Mouse (Mus musculus): ENCODE results near the gene Cfap44.

- TF ChIP-seq POLR2A (IDR thresholded peaks at IDR 0.05; ENCODE audit: insufficient read length, low read depth): no peak
- TF ChIP-seq MAX (IDR thresholded peaks at IDR 0.05; ENCODE audit: low read depth): no peak
- TF ChIP-seq MYOG (IDR thresholded peaks at IDR 0.05; ENCODE audit: control insufficient read depth in 1 of 3, insufficient read depth in 1 of 3, insufficient read length in 2 of 3, low read depth in 2 of 3): no peak
- TF ChIP-seq MYOD1 (IDR thresholded peaks at IDR 0.05; ENCODE audit: control insufficient read depth in 1 of 3, insufficient read length in 2 of 3, low read depth in 2 of 3): no peak
- TF ChIP-seq USF1 (IDR thresholded peaks at IDR 0.05; ENCODE audit: low read depth): no peak
- no peak for TF ChIP-seq POLR2AphosphoS2 (IDR thresholded peaks at IDR 0.05; ENCODE audit: insufficient read length, low read depth)
- TF ChIP-seq CEBPB (IDR thresholded peaks at IDR 0.05; ENCODE audit: insufficient read depth, poor library complexity, severe bottlenecking): no peak
- no peak for TF ChIP-seq E2F4 (IDR thresholded peaks at IDR 0.05; ENCODE audit: insufficient read depth)
- TF ChIP-seq TCF12 (IDR thresholded peaks at IDR 0.05; ENCODE audit: insufficient read depth, poor library complexity, severe bottlenecking): no peak
- no peak for TF ChIP-seq REST (IDR thresholded peaks at IDR 0.05; ENCODE audit: insufficient read depth, insufficient read length)
Observed at GRCm38 (mm10) chr16:44508025-44508424, 113.4 kb downstream of the Cfap44 start.
